Mouse (Mus musculus) liver, embryonic 15.5 days (tissue): Measurements from ENCODE around the gene Kif16b. TPM values are rescaled to one million over a fixed set of nuclear protein-coding genes. Genes with fewer than 3 reads are reported as not detected.

ENCODE experiments used
- ATAC-seq: fragments of 200-750 bp; cut with Nextera tagmentation; 2 replicates; pipeline ENCODE4 v1.8.0; 2017; ENCODE audit warnings: moderate number of reproducible peaks, mild to moderate bottlenecking, moderate library complexity; ENCODE audit not compliant: insufficient read depth
- H3K27ac ChIP-seq: fragments of 300-500 bp; sonication (generic); replicated peaks from 2 replicates; pipeline ENCODE4 v1.5.1; 2015; ENCODE audit warnings: mild to moderate bottlenecking, inconsistent platforms
- H3K27me3 ChIP-seq: fragments of 300-500 bp; sonication (generic); 2 replicates; pipeline ENCODE4 v1.6.1; 2015; ENCODE audit warnings: mild to moderate bottlenecking, inconsistent platforms
- H3K36me3 ChIP-seq: fragments of 300-500 bp; sonication (generic); replicated peaks from 2 replicates; pipeline ENCODE4 v1.6.1; 2015; ENCODE audit warnings: moderate library complexity, mild to moderate bottlenecking, inconsistent platforms
- H3K4me1 ChIP-seq: fragments of 300-500 bp; sonication (generic); replicated peaks from 2 replicates; pipeline ENCODE4 v1.6.1; 2015; ENCODE audit warnings: inconsistent platforms
- H3K4me2 ChIP-seq: fragments of 300-500 bp; sonication (generic); 2 replicates; pipeline ENCODE4 v1.6.1; 2015; ENCODE audit warnings: moderate library complexity, mild to moderate bottlenecking, inconsistent platforms
- H3K4me3 ChIP-seq: fragments of 300-500 bp; sonication (generic); replicated peaks from 2 replicates; pipeline ENCODE4 v1.5.1; 2015; ENCODE audit warnings: mild to moderate bottlenecking, inconsistent platforms
- H3K9ac ChIP-seq: fragments of 300-500 bp; sonication (generic); 2 replicates; pipeline ENCODE4 v1.6.1; 2015; ENCODE audit warnings: moderate library complexity, mild to moderate bottlenecking, inconsistent platforms
- H3K9me3 ChIP-seq: fragments of 300-500 bp; sonication (generic); replicated peaks from 2 replicates; pipeline ENCODE4 v1.6.1; 2016; ENCODE audit warnings: inconsistent platforms
- WGBS: fragments of 180-500 bp; shearing (Covaris S2); methylation state at CpG from one replicate; pipeline ENCODE4 v1.1.7; 2015; ENCODE audit warnings: mixed read lengths; ENCODE audit not compliant: insufficient replicate concordance; 5-methylcytosine and 5-hydroxymethylcytosine counted together
- polyA plus RNA-seq: library from polyadenylated mRNA; unstranded; fragments of >200 nt; fragmentation: Nextera tagmentation; extraction: Ambion mirVana; gene quantifications from 2 replicates; pipeline ENCODE4 v1.2.1, GENCODE M21; 2015

Kif16b gene
- polyA plus RNA-seq, 1 experiment from 2014 or later: 3.5 TPM

- Histone ChIP-seq H3K4me2 (no peak overlapping the region), H3K9ac (no peak overlapping the region), H3K27me3 (no peaks in the 10 kb centered on the region), H3K9me3 (no peaks in the 10 kb centered on the region), H3K4me1 (no peaks in the 10 kb centered on the region), H3K36me3 (no peaks in the 10 kb centered on the region), H3K4me3 (no peak overlapping the region), H3K27ac (no peak overlapping the region)
- no peak for ATAC-seq
- WGBS: 49% methylated on average over 2 of the region's 2 CpGs
Measured at GRCm38 (mm10) chr2:142641766-142642165, 259.6 kb downstream of the Kif16b start.

GRCm38 (mm10) chr2:142635606-142636304, 265.6 kb downstream of the Kif16b start:
- Histone ChIP-seq H3K36me3 (no peaks in the 10 kb centered on the region), H3K9ac (no peak overlapping the region), H3K4me3 (no peak overlapping the region), H3K9me3 (no peaks in the 10 kb centered on the region), H3K4me1 (no peaks in the 10 kb centered on the region), H3K27ac (no peak overlapping the region), H3K4me2 (no peak overlapping the region), H3K27me3 (no peaks in the 10 kb centered on the region)
- 70% methylated on average over 7 of the region's 7 CpGs for WGBS
- no peak for ATAC-seq

- Histone ChIP-seq H3K9ac (no peak overlapping the region), H3K4me1 (no peaks in the 10 kb centered on the region), H3K36me3 (no peaks in the 10 kb centered on the region), H3K4me2 (no peak overlapping the region), H3K27ac (no peak overlapping the region), H3K27me3 (no peaks in the 10 kb centered on the region), H3K9me3 (no peaks in the 10 kb centered on the region), H3K4me3 (no peak overlapping the region)
- ATAC-seq: no peak
- 67% methylated on average over 6 of the region's 6 CpGs for WGBS
Measured at GRCm38 (mm10) chr2:142633996-142634559, 267.3 kb downstream of the Kif16b start.

GRCm38 (mm10) chr2:142629523-142630312, 271.6 kb downstream of the Kif16b start:
- Histone ChIP-seq H3K9ac (no peak overlapping the region), H3K9me3 (no peaks in the 10 kb centered on the region), H3K27ac (no peak overlapping the region), H3K4me2 (no peak overlapping the region), H3K27me3 (no peaks in the 10 kb centered on the region), H3K4me1 (no peaks in the 10 kb centered on the region), H3K36me3 (no peaks in the 10 kb centered on the region), H3K4me3 (no peak overlapping the region)
- 66% methylated on average over 2 of the region's 2 CpGs for WGBS
- ATAC-seq: no peak

GRCm38 (mm10) chr2:142625756-142626155, 275.6 kb downstream of the Kif16b start:
- 64% methylated on average over 4 of the region's 4 CpGs for WGBS
- Histone ChIP-seq H3K4me3 (no peak overlapping the region), H3K4me2 (no peak overlapping the region), H3K36me3 (no peaks in the 10 kb centered on the region), H3K9ac (no peak overlapping the region), H3K27ac (no peak overlapping the region), H3K27me3 (no peaks in the 10 kb centered on the region), H3K4me1 (no peaks in the 10 kb centered on the region), H3K9me3 (no peaks in the 10 kb centered on the region)
- no peak for ATAC-seq

- Histone ChIP-seq H3K9ac (no peak overlapping the region), H3K27ac (no peak overlapping the region), H3K4me1 (no peaks in the 10 kb centered on the region), H3K9me3 (no peaks in the 10 kb centered on the region), H3K4me3 (no peak overlapping the region), H3K4me2 (no peak overlapping the region), H3K27me3 (no peaks in the 10 kb centered on the region), H3K36me3 (no peaks in the 10 kb centered on the region)
- ATAC-seq: no peak
- WGBS: 49% methylated on average over 3 of the region's 3 CpGs
Measured at GRCm38 (mm10) chr2:142625101-142625500, 276.2 kb downstream of the Kif16b start.

- 58% methylated on average over 2 of the region's 2 CpGs for WGBS
Measured at GRCm38 (mm10) chr2:142624254-142624653, 277.1 kb downstream of the Kif16b start.

GRCm38 (mm10) chr2:142621152-142621551, 280.2 kb downstream of the Kif16b start:
- 71% methylated on average over 4 of the region's 4 CpGs for WGBS
- ATAC-seq: no peak
- H3K36me3 ChIP-seq: no peaks in the 10 kb centered on the region
- no peak overlapping the region for H3K27ac ChIP-seq
- no peak overlapping the region for H3K4me3 ChIP-seq
- H3K9ac ChIP-seq: no peak overlapping the region
- H3K4me1 ChIP-seq: no peaks in the 10 kb centered on the region
- H3K4me2 ChIP-seq: no peak overlapping the region
- H3K27me3 ChIP-seq: no peaks in the 10 kb centered on the region
- H3K9me3 ChIP-seq: no peaks in the 10 kb centered on the region

More at GRCm38 (mm10) chr2:142624254-142624653, 277.1 kb downstream of the Kif16b start:
- H3K4me2 ChIP-seq: no peak overlapping the region
- H3K4me3 ChIP-seq: no peak overlapping the region
- no peak overlapping the region for H3K9ac ChIP-seq
- no peak overlapping the region for H3K27ac ChIP-seq
- H3K27me3 ChIP-seq: no peaks in the 10 kb centered on the region
- ATAC-seq: no peak
- no peaks in the 10 kb centered on the region for H3K4me1 ChIP-seq
- no peaks in the 10 kb centered on the region for H3K36me3 ChIP-seq
- no peaks in the 10 kb centered on the region for H3K9me3 ChIP-seq

- Histone ChIP-seq H3K9ac (no peak overlapping the region), H3K27me3 (no peaks in the 10 kb centered on the region), H3K9me3 (no peaks in the 10 kb centered on the region), H3K4me1 (no peaks in the 10 kb centered on the region), H3K27ac (no peak overlapping the region), H3K4me2 (no peak overlapping the region), H3K36me3 (no peaks in the 10 kb centered on the region), H3K4me3 (no peak overlapping the region)
- no peak for ATAC-seq
Measured at GRCm38 (mm10) chr2:142619926-142620325, 281.4 kb downstream of the Kif16b start.

GRCm38 (mm10) chr2:142614535-142614934, 286.8 kb downstream of the Kif16b start:
- no peak overlapping the region for H3K9ac ChIP-seq
- H3K9me3 ChIP-seq: no peaks in the 10 kb centered on the region
- no peak overlapping the region for H3K27ac ChIP-seq
- 50% methylated on average over 5 of the region's 5 CpGs for WGBS
- ATAC-seq: no peak
- no peak overlapping the region for H3K4me2 ChIP-seq
- no peaks in the 10 kb centered on the region for H3K27me3 ChIP-seq
- H3K4me1 ChIP-seq: no peaks in the 10 kb centered on the region
- H3K36me3 ChIP-seq: no peaks in the 10 kb centered on the region
- H3K4me3 ChIP-seq: no peak overlapping the region

- 71% methylated on average over 5 of the region's 5 CpGs for WGBS
- no peak for ATAC-seq
- H3K27ac ChIP-seq: no peak overlapping the region
- no peak overlapping the region for H3K9ac ChIP-seq
- no peaks in the 10 kb centered on the region for H3K36me3 ChIP-seq
- no peak overlapping the region for H3K4me2 ChIP-seq
- H3K4me1 ChIP-seq: no peaks in the 10 kb centered on the region
- no peaks in the 10 kb centered on the region for H3K27me3 ChIP-seq
- no peaks in the 10 kb centered on the region for H3K9me3 ChIP-seq
- no peak overlapping the region for H3K4me3 ChIP-seq
Measured at GRCm38 (mm10) chr2:142612359-142612953, 288.9 kb downstream of the Kif16b start.
